Mouse (Mus musculus) thymus, adult 2 months (tissue): Measurements from ENCODE around the gene Gstm3.

Source experiments
- CTCF ChIP-seq: fragments of 200-500 bp; IDR thresholded peaks from 2 replicates; pipeline ENCODE4 v1.5.1; 2012; ENCODE audit warnings: mild to moderate bottlenecking, control low read depth, low read length, moderate library complexity, borderline replicate concordance; ENCODE audit not compliant: control insufficient read depth, poor library complexity, insufficient read depth; ENCODE audit errors: extremely low read depth
- POLR2A ChIP-seq: fragments of 200-500 bp; IDR thresholded peaks from 2 replicates; pipeline ENCODE4 v1.6.1; 2012; ENCODE audit warnings: mild to moderate bottlenecking, low read length, control low read depth, moderate library complexity; ENCODE audit not compliant: control insufficient read depth, poor library complexity, insufficient read depth; ENCODE audit errors: extremely low read depth

DNA sequence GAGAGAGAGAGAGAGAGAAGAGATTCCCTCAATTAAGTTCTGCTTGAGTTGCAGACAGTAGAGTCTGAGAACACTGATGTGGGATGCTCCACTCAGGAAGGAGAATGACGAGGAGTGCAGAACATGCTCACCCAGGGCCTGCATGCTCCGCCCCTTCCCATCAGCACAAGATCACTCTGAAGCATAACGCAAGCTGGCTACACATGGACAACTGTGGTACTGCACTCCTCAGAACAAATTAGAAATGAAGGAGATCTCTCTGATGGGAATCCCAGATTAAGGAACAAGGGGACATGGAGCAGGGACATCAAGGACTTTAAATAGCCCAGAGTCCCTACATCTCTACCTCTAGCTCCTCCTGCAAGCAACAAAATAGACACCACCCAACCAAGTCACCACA is 12.2 kb upstream of the Gstm3 start:
- TF ChIP-seq CTCF (no peak), POLR2A (no peak)
